Mouse (Mus musculus): ENCODE data around the gene Polr3h. TPM values are rescaled to one million over a fixed set of nuclear protein-coding genes. Genes with fewer than 3 reads are reported as not detected.

Polr3h gene
- polyA plus RNA-seq, 1 experiment from 2014 or later = 57.0 TPM

GRCm38 (mm10) chr15:81966062-81966829, 40.2 kb upstream of the Polr3h start:
- ATAC-seq = no peak
- Histone ChIP-seq H3K9me3 (ENCODE audit: low read length) (no peaks in the 10 kb centered on the region), H3K27ac (ENCODE audit: low read depth) (no peak overlapping the region), H3K4me2 (ENCODE audit: low read depth, low read length) (no peak overlapping the region), H3K27me3 (ENCODE audit: insufficient read depth, low read length) (0 out of 2 replicates have a peak, but pooled peaks cover 8% of the 10 kb centered on the region), H3K36me3 (replicated peaks; ENCODE audit: insufficient read depth, low read length) (no peaks in the 10 kb centered on the region), H3K4me1 (ENCODE audit: insufficient read depth) (no peaks in the 10 kb centered on the region), H3K9ac (replicated peaks) (no peak overlapping the region), H3K4me3 (ENCODE audit: low read depth, low read length) (no peak overlapping the region)
- TF ChIP-seq EP300 (IDR thresholded peaks at IDR 0.05; ENCODE audit: low read depth) = no peak
- no peak for DNase-seq
- WGBS (ENCODE audit: insufficient replicate concordance) = 67% methylated on average over 11 of the region's 14 CpGs

GRCm38 (mm10) chr15:81964980-81965545, 39.0 kb upstream of the Polr3h start:
- TF ChIP-seq CTCF (IDR thresholded peaks at IDR 0.05; ENCODE audit: low read depth) = no peak
- TF ChIP-seq EP300 (IDR thresholded peaks at IDR 0.05; ENCODE audit: low read depth) = no peak
- DNase-seq (no peak), ATAC-seq (no peak)
- Histone ChIP-seq H3K4me3 (ENCODE audit: low read depth, low read length) (no peak overlapping the region), H3K9me3 (ENCODE audit: low read length) (no peaks in the 10 kb centered on the region), H3K4me1 (ENCODE audit: insufficient read depth) (peaks cover 6% of the 10 kb centered on the region), H3K27ac (ENCODE audit: low read depth) (no peak overlapping the region), H3K9ac (replicated peaks) (no peak overlapping the region), H3K36me3 (replicated peaks; ENCODE audit: insufficient read depth, low read length) (no peaks in the 10 kb centered on the region), H3K27me3 (ENCODE audit: insufficient read depth, low read length) (0 out of 2 replicates have a peak, but pooled peaks cover 8% of the 10 kb centered on the region), H3K4me2 (ENCODE audit: low read depth, low read length) (no peak overlapping the region)
- 65% methylated on average over 4 of the region's 4 CpGs for WGBS (ENCODE audit: insufficient replicate concordance)

GRCm38 (mm10) chr15:81964262-81964661, 38.2 kb upstream of the Polr3h start:
- Histone ChIP-seq H3K4me1 (ENCODE audit: insufficient read depth) (peaks cover 12% of the 10 kb centered on the region), H3K4me3 (ENCODE audit: low read depth, low read length) (no peak overlapping the region), H3K27me3 (ENCODE audit: insufficient read depth, low read length) (0 out of 2 replicates have a peak, but pooled peaks cover 8% of the 10 kb centered on the region), H3K36me3 (replicated peaks; ENCODE audit: insufficient read depth, low read length) (no peaks in the 10 kb centered on the region), H3K27ac (ENCODE audit: low read depth) (no peak overlapping the region), H3K9me3 (ENCODE audit: low read length) (no peaks in the 10 kb centered on the region), H3K9ac (replicated peaks) (no peak overlapping the region), H3K4me2 (ENCODE audit: low read depth, low read length) (no peak overlapping the region)
- DNase-seq = no peak
- TF ChIP-seq EP300 (IDR thresholded peaks at IDR 0.05; ENCODE audit: low read depth) (no peak), CTCF (IDR thresholded peaks at IDR 0.05; ENCODE audit: low read depth) (no peak)
- 23% methylated on average over 1 of the region's 1 CpGs for WGBS (ENCODE audit: insufficient replicate concordance)
- ATAC-seq = no peak

- H3K27ac ChIP-seq (ENCODE audit: low read depth) = peak overlapping the region; percentile 53; the same call in 1 of the 2 replicates
- no peaks in the 10 kb centered on the region for H3K36me3 ChIP-seq (replicated peaks; ENCODE audit: insufficient read depth, low read length)
- H3K4me2 ChIP-seq (ENCODE audit: low read depth, low read length) = peak overlapping the region; percentile 99
- 3% methylated on average over 8 of the region's 8 CpGs for WGBS (ENCODE audit: insufficient replicate concordance)
- peak overlapping the region; percentile 67 for H3K4me3 ChIP-seq (ENCODE audit: low read depth, low read length)
- DNase-seq = no peak
- H3K9ac ChIP-seq (replicated peaks) = peak overlapping the region; percentile 47; the same call in 1 of the 2 replicates
- H3K27me3 ChIP-seq (ENCODE audit: insufficient read depth, low read length) = 0 out of 2 replicates have a peak, but pooled peaks cover 4% of the 10 kb centered on the region
- ATAC-seq = peak; percentile 52
- no peaks in the 10 kb centered on the region for H3K9me3 ChIP-seq (ENCODE audit: low read length)
- TF ChIP-seq CTCF (IDR thresholded peaks at IDR 0.05; ENCODE audit: low read depth) (no peak), EP300 (IDR thresholded peaks at IDR 0.05; ENCODE audit: low read depth) (no peak)
- peaks cover 16% of the 10 kb centered on the region for H3K4me1 ChIP-seq (ENCODE audit: insufficient read depth)
Observed at GRCm38 (mm10) chr15:81961078-81961451, 35.0 kb upstream of the Polr3h start.

GRCm38 (mm10) chr15:81960171-81961077, 34.4 kb upstream of the Polr3h start, which contains the start of gene Pmm1:
Gene Pmm1 (minus strand): TSS chr15:81960930.
- TF ChIP-seq CTCF (IDR thresholded peaks at IDR 0.05; ENCODE audit: low read depth) (peak; percentile 91), EP300 (IDR thresholded peaks at IDR 0.05; ENCODE audit: low read depth) (no peak)
- WGBS (ENCODE audit: insufficient replicate concordance) = under 1% methylated on average over 71 of the region's 77 CpGs
- H3K9me3 ChIP-seq (ENCODE audit: low read length) = no peaks in the 10 kb centered on the region
- H3K36me3 ChIP-seq (replicated peaks; ENCODE audit: insufficient read depth, low read length) = no peaks in the 10 kb centered on the region
- H3K9ac ChIP-seq (replicated peaks) = peak within 1 kb of the TSS; percentile 77
- H3K27ac ChIP-seq (ENCODE audit: low read depth) = peak within 1 kb of the TSS; percentile 76
- DNase-seq (peak; percentile 100), ATAC-seq (peak; percentile 98)
- 0 out of 2 replicates have a peak, but pooled peaks cover 4% of the 10 kb centered on the region for H3K27me3 ChIP-seq (ENCODE audit: insufficient read depth, low read length)
- H3K4me2 ChIP-seq (ENCODE audit: low read depth, low read length) = peak within 1 kb of the TSS; percentile 99
- peaks cover 16% of the 10 kb centered on the region for H3K4me1 ChIP-seq (ENCODE audit: insufficient read depth)
- H3K4me3 ChIP-seq (ENCODE audit: low read depth, low read length) = peak within 1 kb of the TSS; percentile 67
